Mouse (Mus musculus) right cerebral cortex, adult 18-20 months (tissue): Measurements from ENCODE around the gene Wif1.

Experiments used
- DNase-seq: peaks from one replicate; pipeline ENCODE4 v3.0.0; 2022; ENCODE audit warnings: mixed read lengths

Wif1 gene

DNA sequence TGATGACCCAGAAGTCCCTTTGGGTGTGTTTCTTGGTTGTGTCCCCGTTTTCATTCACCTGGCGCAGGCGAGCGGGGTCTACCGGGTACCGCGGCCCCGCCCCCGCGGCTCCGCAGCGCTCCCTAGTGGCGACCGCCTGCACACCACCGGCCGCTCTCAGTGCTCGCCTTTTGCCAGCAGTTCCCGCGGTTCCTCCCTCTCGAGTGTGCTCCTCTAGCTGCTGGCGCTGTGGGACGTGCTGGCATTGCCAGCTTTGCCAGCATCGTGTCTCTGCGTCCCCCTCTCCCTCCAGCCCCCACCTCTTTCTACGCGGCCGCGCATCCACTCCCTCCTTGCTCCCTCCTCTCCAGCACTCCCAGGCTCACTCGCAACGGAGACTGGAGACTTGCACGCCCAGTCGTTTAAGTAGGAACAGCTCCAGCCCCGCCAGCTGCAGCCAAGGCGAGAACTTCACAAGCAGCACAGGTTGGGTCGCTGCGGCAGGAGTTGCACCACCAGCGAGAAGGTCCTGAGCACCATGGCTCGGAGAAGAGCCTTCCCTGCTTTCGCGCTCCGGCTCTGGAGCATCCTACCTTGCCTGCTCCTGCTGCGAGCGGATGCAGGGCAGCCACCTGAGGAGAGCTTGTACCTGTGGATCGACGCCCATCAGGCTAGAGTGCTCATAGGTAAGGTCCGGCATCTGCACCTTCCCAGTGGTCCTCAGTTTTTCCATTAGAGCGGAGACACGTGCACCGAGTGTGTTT lies at the start of gene Wif1:
Wif1 (plus strand) TSS at position 135 of the 743 bp plus-strand sequence.
- DNase-seq: peak; percentile 63

DNA sequence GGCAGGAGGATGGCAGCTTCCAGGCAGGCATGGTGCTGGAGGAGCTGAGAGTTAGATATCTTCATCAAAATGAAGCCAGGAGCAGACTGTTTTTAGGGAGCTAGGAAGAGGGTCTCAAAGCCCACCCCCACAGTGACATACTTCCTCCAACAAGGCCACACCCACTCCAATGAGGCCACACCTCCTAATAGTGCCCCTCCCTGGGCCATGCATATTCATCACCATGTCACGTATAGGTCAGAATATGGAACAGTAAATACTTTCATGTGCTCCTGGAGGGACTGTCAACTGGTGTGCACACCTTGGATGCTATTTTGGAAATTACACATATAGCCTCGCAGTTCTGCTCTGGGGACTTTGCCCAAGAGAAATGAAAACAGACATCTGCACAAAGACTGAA lies 31.6 kb upstream of the Wif1 start:
- no peak for DNase-seq

DNA sequence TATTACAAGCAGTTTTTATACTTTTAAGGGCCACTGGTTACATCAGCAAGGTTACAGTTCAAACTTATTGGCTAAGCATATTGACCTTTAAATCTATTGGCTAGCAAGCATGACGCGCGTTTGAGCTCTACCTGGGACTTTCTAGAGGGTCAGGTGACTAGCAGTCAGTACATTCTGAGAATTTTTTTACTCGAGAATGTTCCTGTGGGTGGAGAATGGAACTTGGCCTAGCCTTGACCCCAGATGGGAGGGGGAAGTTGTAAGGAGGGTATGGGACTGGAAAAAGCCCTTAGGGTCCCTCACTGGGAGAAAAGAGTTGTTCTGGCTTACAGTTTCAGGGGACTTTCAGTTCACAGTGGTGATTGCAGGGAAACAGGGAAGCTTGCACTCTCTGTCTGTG lies 22.3 kb upstream of the Wif1 start:
- DNase-seq: no peak

DNA sequence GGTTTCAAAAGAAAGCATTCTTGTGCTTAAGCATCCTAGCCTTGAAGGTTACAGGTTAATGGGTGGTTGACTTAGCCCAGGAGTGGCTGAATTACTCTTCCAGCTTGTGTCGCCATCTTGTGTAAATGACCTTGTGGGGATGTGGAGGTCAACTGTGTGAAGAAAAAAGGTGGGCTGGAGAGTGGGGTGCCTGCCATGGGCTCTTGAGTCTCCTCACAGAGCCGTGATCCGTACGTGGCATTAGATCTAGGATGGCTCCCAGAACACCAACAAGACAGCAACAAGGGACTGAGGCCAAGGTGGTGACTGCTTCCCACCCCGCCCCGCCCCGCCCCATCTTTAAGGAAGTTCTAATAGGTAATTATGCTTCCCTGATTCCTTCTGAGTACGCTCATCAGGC lies 17.5 kb upstream of the Wif1 start:
- no peak for DNase-seq

DNA sequence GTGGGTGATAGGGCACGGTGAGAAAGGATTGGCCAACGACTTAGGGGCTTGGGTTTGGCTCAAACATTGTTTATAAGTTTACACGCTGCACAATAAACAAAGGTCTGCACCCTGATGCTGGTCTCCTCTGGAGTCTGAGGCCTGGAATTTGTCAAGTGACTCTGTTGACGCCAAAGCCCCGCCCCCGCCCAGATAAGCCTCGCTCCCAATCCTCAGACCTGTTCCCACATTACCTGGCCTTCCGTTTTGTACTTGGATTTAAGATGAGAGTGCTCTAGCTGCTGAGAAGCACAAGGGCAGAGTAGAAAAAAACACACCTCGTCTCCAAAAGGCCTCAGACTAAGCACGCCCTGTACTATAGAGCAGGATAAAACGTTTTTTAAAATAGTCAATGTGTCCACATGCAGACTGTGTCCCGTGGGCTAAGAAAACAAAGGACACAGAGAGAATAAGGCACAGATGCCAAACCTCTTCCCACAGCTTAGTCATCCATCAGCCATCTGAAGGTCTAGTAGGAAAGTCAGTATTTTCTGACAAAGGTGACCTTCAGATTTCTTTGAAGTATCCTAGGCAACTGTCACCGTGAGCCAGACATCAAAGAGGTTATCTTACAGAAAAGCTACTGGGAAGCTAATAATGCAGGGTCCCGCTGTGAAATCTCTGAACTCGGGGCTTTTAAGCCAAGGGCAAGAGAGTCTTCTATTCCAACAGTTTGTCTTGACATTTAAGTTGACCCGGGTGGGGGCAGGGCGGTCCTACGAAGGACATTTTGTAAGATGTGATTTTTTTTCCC lies 16.9 kb upstream of the Wif1 start:
- no peak for DNase-seq

DNA sequence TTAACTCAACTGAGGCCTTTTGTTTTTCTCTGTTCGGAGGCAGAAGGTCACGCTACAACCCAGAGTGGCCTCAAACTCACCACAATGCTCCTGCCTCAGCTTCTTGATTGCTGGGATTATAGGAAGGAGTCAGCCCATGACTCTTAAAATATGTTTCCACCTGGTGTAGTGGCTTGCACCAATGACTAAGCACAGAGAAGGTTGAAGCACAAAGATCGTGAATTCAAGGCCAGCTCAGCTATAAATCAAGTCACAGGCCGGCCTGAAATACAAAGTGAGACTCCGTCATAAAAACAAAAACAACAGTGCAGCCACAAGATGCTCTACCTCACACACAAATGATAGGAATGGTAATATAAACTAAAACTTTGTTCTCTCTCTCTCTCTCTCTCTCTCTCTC lies 10.8 kb upstream of the Wif1 start:
- no peak for DNase-seq

DNA sequence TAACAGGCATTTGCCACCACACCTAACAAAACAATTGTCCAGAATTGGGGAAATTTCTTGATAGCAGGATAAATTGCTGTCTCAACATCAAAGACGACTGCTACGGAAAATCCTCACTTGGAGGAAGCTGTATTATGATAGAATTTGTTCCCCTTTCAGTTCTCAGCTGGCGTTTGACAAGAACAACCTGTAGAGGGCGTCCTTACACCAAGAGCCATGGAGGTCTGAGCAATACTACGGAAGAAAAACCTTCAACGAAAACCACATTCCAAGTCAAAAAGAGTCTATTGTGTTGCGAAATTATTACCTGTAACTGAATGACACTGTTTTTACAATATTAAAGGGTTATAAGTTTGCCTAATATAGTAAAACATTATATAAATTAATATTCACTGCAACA lies 2.0 kb upstream of the Wif1 start:
- DNase-seq: no peak

DNA sequence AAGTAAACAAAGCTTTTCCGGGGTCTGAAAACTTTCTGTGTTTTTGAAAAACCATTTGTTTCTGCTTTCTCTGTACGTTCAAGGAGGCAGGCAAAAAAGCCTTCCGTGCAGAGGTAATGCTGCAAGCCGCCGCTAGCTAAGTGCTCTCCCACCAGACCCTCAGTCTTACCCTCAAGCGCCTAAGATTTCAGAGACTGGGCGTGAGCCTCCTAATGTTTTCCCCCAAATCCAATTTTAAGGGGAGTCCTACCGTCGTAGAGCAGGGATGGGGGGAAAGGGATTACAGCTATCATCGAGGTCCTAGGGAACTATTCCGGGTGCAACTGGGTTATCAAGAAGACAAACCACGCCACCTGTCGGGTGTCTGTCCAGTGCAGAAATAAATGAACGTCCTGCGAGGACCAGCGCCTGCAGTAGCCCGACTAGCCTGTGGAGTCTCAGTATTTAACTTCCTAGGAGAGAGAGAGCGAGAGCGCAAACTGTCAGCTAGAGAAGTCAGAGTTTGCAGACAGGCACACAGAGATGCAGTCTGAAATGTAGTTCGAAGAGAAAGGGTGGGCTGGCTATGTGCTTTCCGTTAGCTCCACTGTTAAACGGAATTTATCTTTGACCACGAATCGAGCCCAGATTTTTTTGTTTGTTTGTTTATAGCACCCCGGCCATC lies 500 bp upstream of the Wif1 start:
- DNase-seq: peak; percentile 23

DNA sequence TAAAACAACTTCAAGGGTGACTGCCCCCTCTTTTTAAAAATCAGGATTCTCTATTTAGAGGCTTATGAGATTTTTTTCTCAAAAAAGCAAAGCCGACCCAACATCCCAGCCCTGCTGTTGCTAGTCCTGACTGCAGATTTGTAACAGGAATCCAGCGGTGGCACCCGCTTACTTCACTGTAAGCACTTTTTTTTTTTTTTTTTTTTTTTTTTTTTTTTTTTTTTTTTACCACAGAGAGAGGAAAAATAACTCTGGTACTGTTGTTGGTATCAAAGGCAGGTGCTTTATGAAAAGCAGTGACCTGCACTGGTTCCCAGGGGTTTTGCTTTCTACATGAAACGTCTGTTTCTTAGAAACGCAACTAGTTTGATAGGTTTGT lies 798 bp downstream of the Wif1 start:
- DNase-seq: no peak

DNA sequence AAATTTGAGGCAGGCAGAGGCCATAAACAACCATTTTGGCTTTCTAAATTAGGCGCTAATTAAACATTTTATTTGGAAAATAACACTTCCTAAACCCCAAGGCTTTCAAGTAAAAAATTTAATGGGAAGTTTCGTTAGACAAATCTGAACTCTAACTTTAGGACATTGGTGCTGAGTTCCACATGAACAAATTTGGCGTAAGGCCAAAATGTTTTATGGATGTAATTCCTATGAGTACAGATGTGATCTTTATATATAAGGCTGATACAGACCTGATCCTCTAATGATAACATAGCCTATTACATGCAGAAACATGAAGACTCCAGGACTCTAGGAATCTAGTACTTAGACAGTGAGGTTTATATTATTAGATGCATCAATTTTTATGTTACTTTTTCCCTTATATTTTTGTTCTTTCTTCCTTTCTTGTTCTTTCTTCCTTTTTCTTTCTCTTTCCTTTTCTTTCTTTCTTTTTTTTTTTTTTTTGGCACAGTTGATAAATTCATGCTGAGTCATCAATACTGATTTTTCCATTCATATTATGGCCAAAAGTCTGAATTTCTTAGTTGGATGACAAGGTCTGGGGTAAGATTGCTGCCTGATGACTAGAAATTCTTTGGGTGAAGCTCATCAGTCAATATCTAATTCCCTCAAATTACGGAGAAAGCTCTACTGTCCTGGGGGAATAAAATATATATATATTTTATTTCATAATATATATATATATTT lies 5.0 kb downstream of the Wif1 start:
- DNase-seq: no peak

DNA sequence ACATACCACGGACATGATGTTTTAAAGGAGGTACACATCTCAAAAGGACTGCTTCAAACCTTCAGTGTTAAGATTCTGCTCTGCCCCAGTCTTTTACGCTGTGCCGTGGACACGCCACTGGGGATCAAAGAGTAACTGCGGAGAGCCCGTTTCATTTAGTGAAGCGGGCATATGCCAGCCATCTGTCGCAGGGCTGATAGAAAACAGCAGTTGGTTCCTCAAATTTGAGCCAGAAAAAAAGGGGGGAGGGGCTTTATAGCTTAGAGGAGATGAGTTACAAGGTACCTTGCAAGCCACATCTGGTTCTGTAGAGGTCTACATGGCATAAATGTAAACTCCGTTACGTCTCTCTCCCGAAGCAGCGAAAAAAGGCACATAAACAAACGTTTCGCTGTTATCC lies 7.2 kb downstream of the Wif1 start:
- DNase-seq: no peak

DNA sequence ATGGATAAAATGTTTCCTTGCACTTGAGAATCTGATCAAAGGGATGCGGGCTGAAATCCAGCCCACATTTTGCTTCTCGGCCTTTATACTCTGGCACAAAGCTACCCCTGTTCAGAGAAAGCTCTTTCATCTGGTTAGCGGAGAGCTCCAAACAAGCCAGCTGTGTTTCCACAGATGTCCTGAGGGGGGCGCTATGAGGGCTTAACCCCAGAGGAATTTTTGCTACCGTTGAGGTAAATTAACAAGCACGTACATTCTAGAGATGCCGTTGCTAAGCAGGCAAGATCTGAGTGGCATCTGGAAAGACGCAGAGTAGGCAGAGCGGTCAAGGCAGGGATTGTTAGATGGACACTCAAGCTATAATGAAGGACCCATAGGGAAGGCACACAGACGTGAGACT lies 13.7 kb downstream of the Wif1 start:
- DNase-seq: no peak

DNA sequence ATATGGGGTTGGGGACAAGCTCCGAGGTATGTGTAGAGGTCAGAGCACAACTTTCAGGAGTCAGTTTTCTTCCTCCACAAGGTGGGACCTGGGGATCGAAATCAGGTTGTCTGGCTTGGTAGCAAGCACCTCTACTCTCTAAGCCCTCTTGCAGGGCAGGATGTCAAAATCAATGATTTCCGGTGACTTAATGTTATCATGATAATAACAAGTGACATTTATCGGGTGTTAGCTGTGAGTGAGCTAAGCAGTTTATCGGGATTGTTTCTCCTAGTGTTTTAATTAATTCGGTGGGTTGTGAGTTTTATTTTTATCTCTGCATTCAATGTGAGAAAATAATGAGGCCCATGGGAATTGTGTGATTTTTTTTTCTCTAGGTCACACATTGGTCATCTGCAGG lies 18.3 kb downstream of the Wif1 start:
- DNase-seq: no peak

DNA sequence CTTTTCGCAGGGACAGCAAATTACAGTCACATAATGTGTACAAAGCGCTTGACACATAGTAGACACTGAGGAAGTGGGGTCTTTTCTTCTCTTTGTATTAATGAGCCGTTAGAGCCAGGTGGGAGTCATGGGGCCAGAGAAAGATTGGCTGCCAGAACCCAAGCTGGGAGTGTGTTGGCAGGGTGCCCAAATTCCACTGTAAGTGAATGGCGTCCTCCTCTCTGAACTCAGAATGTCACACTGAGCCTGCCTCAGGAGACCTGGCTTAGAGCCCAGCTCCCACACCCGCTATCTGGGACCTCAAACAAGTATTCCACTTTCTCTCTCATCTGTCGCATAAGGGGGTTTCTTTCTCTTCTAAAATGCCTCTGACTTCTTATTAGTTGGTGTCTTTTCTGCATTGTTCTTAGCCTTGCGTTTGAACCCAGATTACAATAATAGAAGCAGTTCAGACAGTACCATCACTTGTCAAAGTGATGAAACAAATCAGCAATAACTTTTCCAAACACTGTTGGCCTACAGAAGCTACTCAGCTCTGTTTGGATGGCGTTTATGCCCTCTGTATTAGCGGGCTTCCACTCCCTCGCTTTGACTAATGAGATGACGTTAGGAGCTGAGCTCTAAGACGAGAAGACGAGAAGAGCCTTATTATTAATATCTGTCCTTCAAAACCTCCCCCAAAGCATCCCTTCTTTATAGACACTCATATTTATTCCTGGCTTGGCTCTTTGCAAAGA lies 21.9 kb downstream of the Wif1 start:
- DNase-seq: peak; percentile 16

DNA sequence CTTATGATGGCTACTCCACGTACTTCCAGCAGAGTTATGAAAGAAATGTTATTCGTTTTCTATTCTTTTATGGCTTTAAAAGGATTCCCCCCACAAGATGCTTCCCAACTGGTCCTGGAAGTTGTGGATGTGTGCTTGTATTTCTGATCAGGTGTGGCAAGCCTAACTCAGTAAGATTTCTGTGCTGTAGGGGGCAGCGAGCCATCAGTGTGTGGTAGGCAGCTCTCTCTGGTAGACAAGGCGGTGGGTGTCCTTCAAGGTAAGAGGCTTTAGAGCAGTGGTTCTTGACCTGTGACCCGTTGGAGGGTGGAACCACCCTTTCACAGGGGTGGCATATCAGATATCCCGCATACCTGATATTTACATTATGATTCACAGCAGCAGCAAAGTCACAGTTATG lies 23.1 kb downstream of the Wif1 start:
- DNase-seq: no peak

DNA sequence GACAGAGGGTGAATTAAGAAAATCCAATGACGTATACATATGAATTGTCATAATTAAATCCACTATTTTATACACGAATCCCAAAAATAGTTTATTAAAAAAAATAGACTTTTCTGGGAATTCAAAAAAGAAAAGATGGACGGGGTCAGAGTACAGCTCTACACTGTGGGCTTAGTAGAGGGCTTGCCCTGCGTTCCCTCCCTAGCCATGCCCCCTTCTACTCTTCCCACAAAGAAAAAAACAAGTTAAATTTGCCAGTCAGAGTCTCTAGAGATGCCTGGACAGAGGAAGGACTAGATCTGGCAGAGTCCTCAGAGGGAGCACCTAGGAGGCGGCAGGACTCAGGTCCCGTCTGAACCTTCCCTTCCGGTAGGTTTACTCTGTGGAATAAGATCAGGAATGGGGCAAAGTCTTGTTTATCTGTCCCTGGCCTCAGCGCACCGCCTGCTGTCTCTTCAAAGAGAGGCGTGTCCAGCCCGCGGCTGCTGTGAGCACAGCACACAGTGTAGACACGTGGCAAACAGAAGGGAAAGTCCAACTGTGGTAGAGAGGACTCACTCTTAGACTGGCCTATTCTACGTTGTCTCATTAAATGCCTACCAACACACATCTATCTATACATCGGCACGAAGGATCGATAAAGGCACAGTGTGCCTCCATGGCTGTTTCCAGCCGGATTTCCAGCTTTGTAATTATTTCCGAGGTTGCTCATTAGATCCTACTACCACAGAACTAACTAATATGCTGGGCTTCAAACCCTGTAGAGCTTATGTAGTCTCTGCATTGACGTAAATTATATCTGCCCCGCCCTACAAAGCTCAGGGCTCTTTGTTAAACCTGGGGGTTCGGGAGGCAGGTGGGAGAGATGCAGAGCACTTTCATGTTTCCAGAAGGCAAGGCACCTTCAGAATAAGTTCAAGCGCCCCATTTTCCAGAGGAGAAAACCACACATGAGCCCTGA lies 25.6 kb downstream of the Wif1 start:
- DNase-seq: no peak

DNA sequence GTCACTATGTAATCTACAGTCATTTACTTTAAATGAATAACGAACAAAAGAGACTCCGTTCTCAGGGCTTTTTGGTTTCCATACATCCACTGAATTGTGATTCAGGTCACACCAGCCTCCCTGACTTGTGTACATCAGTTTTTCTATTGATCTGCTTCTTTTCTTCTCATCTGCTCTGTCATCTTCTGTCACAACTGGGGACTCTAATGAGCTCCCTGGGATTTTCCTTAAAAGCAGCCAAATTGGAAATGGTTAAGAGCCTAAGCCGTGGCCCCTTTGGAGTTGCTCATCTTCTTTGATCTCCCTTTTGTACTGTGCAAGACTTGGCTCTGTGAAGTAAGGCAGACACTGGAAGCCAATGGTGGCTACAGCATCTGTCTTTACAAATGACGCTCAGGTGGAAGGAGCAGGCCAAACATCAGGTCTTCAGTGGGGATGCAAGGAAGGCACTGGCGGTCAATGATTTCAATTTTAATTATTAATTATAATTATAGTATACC lies 27.6 kb downstream of the Wif1 start:
- DNase-seq: no peak

DNA sequence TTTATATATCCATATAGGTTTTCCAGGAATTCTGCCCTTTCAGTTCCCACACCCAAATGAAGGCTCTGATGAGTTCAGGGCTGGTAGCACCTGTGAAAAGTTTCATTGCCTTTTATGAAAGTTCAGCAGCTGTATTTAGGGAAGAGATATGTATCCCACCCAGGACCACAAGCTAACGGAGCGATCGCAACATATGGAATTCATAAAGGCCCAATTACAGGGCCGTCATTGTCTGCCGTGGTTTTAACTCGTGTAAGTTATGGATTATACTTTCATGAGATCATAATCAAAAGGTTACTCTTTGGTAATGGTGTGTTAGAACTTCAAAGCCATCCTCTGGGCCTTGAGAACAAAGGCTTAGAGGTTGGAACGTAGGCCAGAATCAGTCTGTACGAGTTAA lies 28.9 kb downstream of the Wif1 start:
- DNase-seq: no peak

DNA sequence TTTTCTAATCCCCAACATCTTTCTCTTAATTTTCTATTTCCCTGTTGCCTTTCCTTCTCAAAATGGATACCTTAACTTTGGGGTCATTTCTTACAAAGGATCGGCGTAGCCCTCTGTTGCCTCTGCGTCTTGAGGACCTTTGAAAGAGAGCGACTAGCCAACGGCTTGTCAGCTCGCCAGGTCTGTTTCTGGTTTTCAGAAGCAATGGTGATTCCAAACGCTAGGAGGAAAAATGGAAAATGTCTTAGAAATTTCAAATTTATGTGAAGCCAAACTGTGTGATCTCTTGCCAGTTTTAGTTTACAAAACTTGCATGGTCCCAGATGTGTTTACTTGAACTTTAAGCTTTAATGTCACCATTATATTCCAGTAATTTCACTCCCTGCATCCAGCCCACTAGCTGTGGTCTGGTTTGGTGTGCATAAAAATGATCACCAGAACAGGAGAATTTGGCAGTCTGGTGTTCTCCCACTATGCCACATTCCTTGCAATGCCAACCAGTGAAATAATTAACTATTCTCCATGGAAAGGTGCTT lies 33.7 kb downstream of the Wif1 start:
- no peak for DNase-seq

DNA sequence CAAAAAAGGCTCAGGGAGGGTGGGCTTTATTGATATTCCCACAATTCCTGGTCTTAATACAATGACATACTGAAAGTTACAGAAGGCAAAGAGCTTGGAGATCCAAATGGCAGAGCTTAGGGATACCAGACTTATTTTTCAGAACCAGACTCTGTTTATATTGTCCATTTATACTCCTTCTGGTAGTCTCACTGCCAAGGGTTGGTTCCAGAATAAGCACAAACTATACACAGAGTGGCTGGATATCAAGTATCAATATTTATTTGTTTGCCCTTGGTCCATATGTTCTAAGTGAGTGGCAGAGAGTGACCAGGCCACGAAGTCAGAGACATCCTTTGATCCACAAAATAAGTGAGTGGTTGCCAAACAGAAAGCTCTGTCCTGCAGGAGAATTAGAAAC lies 34.2 kb downstream of the Wif1 start:
- DNase-seq: no peak

DNA sequence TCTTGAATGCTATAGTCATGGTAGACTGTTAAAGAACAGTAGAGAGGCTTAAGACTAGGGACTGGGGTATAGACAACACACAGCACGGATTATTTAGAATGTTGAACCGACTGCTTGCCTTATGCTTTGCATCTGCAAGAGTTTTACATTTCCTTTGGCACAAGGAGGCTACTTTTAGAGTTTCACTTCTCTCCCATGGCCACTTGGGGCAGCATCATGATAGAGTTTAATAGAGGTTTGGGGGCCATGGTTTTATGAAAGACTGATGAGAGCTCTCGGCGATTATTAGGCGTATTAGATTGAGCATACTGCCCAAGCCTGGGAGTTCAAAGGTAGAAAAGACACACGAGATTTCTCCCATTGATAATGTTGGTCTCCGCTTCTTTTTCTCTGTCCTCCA lies 37.0 kb downstream of the Wif1 start:
- no peak for DNase-seq
